Mouse (Mus musculus): ENCODE results near the gene Rftn1. TPM values are rescaled to one million over a fixed set of nuclear protein-coding genes. Genes with fewer than 3 reads are reported as not detected.

Gene Rftn1
- total and polyA plus RNA-seq, 3 experiments = 41.5 to 50.5 (median 49.4) TPM

- TF ChIP-seq POLR2A (IDR thresholded peaks at IDR 0.05; ENCODE audit: insufficient read depth, low read depth, low read length) = no peak
- no peak for TF ChIP-seq EP300 (IDR thresholded peaks at IDR 0.05; ENCODE audit: insufficient read depth, low read depth, low read length)
- no peak for TF ChIP-seq CTCF (IDR thresholded peaks at IDR 0.05)
- WGBS = 95% methylated on average over 23 of the region's 23 CpGs
Observed at GRCm38 (mm10) chr17:50072982-50073965, 117.2 kb downstream of the Rftn1 start.

GRCm38 (mm10) chr17:50071602-50071988, 118.9 kb downstream of the Rftn1 start:
- intact Hi-C loops (cut with DNase I) = no loop called here
- no peaks in the 10 kb centered on the region for H3K27me3 ChIP-seq (ENCODE audit: control insufficient read depth, insufficient read depth, low read length)
- 80% methylated on average over 6 of the region's 6 CpGs for WGBS
- H3K4me1 ChIP-seq (ENCODE audit: control insufficient read depth, insufficient read depth, low read length) = peaks cover 4% of the 10 kb centered on the region; the same call in 1 of the 2 replicates
- TF ChIP-seq POLR2A (IDR thresholded peaks at IDR 0.05; ENCODE audit: insufficient read depth, low read depth, low read length) = no peak
- no peak overlapping the region for H3K4me3 ChIP-seq
- no peak overlapping the region; the same call in 1 of the 2 replicates for H3K27ac ChIP-seq
- DNase-seq = peak in 1 of 2 experiments; percentile 48
- no peaks in the 10 kb centered on the region for H3K79me2 ChIP-seq (replicated peaks; ENCODE audit: control insufficient read depth, insufficient read depth, low read length)
- H3K36me3 ChIP-seq (ENCODE audit: control insufficient read depth, insufficient read depth, low read length) = peaks cover 4% of the 10 kb centered on the region
- no peak overlapping the region for H3K9ac ChIP-seq (ENCODE audit: low read depth, low read length)

More at GRCm38 (mm10) chr17:50072982-50073965, 117.2 kb downstream of the Rftn1 start:
- Histone ChIP-seq H3K27ac (no peak overlapping the region), H3K27me3 (ENCODE audit: control insufficient read depth, insufficient read depth, low read length) (no peaks in the 10 kb centered on the region), H3K4me3 (no peak overlapping the region), H3K36me3 (ENCODE audit: control insufficient read depth, insufficient read depth, low read length) (peaks cover 3% of the 10 kb centered on the region), H3K9ac (ENCODE audit: low read depth, low read length) (no peak overlapping the region), H3K79me2 (replicated peaks; ENCODE audit: control insufficient read depth, insufficient read depth, low read length) (no peaks in the 10 kb centered on the region), H3K4me1 (ENCODE audit: control insufficient read depth, insufficient read depth, low read length) (peaks cover 4% of the 10 kb centered on the region; the same call in 1 of the 2 replicates)
- intact Hi-C loops (cut with DNase I) = no loop called here
- no peak for DNase-seq

- peaks cover 4% of the 10 kb centered on the region for H3K36me3 ChIP-seq (ENCODE audit: control insufficient read depth, insufficient read depth, low read length)
- H3K79me2 ChIP-seq (replicated peaks; ENCODE audit: control insufficient read depth, insufficient read depth, low read length) = no peaks in the 10 kb centered on the region
- peak overlapping the region; percentile 77 for H3K27ac ChIP-seq
- no peak overlapping the region for H3K9ac ChIP-seq (ENCODE audit: low read depth, low read length)
- no peak for TF ChIP-seq POLR2A (IDR thresholded peaks at IDR 0.05; ENCODE audit: insufficient read depth, low read depth, low read length)
- TF ChIP-seq EP300 (IDR thresholded peaks at IDR 0.05; ENCODE audit: insufficient read depth, low read depth, low read length) = no peak
- no peak for TF ChIP-seq CTCF (IDR thresholded peaks at IDR 0.05)
- H3K4me3 ChIP-seq = no peak overlapping the region
- H3K27me3 ChIP-seq (ENCODE audit: control insufficient read depth, insufficient read depth, low read length) = no peaks in the 10 kb centered on the region
- peaks cover 4% of the 10 kb centered on the region; the same call in 1 of the 2 replicates for H3K4me1 ChIP-seq (ENCODE audit: control insufficient read depth, insufficient read depth, low read length)
- 84% methylated on average over 7 of the region's 7 CpGs for WGBS
- intact Hi-C loops (cut with DNase I) = no loop called here
- no peak for DNase-seq
Observed at GRCm38 (mm10) chr17:50070822-50071601, 119.5 kb downstream of the Rftn1 start.

DNA sequence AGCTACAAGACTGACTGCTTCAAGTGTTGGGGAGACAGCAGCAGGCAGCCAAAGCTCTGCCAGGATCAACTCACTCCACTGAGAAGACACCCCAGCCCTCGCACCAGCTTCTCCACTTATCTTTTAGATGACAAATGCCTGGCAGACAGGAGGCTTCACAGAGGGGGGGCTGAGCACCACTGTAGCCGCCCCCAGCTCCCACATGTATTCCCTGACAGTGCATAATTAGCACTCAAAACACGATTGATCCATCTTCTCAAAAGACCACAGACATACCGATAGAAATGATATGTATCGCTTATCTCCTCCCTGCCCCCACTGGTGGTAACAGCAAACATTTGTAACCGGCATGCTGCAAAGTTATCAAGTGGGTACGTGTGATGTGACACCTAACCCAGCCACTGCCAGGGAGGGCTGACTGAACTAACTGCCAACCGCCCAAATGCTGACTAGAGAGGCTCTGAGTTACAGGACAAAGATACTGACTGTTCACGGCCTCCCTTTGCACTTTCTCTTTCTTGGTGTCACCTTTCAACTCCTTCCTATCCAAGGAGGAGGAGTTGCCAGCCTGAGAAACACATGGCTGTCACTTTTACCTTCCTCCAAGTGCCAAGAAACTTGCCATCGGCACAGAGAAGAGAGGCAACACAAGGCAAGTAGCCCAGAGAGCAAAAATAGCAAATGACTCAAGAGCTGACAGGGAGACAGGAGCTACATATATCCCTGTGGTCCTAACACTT, 120.4 kb downstream of the Rftn1 start:
- TF ChIP-seq CTCF (IDR thresholded peaks at IDR 0.05) (no peak), POLR2A (IDR thresholded peaks at IDR 0.05; ENCODE audit: insufficient read depth, low read depth, low read length) (no peak), EP300 (IDR thresholded peaks at IDR 0.05; ENCODE audit: insufficient read depth, low read depth, low read length) (0 out of 2 replicates have a peak, but pooled peaks have one; percentile 15)
- peak in 1 of 2 experiments; percentile 70 for DNase-seq
- Histone ChIP-seq H3K4me3 (no peak overlapping the region), H3K79me2 (replicated peaks; ENCODE audit: control insufficient read depth, insufficient read depth, low read length) (no peaks in the 10 kb centered on the region), H3K36me3 (ENCODE audit: control insufficient read depth, insufficient read depth, low read length) (peaks cover 4% of the 10 kb centered on the region), H3K4me1 (ENCODE audit: control insufficient read depth, insufficient read depth, low read length) (peaks cover 4% of the 10 kb centered on the region; the same call in 1 of the 2 replicates), H3K9ac (ENCODE audit: low read depth, low read length) (no peak overlapping the region; the same call in 1 of the 2 replicates), H3K27ac (peak overlapping the region; percentile 77), H3K27me3 (ENCODE audit: control insufficient read depth, insufficient read depth, low read length) (no peaks in the 10 kb centered on the region)
- intact Hi-C loops (cut with DNase I) = no loop called here
- WGBS = 34% methylated on average over 10 of the region's 10 CpGs

- Histone ChIP-seq H3K27ac (peak overlapping the region; percentile 77), H3K4me3 (no peak overlapping the region), H3K79me2 (replicated peaks; ENCODE audit: control insufficient read depth, insufficient read depth, low read length) (no peaks in the 10 kb centered on the region), H3K36me3 (ENCODE audit: control insufficient read depth, insufficient read depth, low read length) (peaks cover 4% of the 10 kb centered on the region), H3K4me1 (ENCODE audit: control insufficient read depth, insufficient read depth, low read length) (peaks cover 4% of the 10 kb centered on the region; the same call in 1 of the 2 replicates), H3K27me3 (ENCODE audit: control insufficient read depth, insufficient read depth, low read length) (no peaks in the 10 kb centered on the region), H3K9ac (ENCODE audit: low read depth, low read length) (no peak overlapping the region)
- intact Hi-C loops (cut with DNase I) = no loop called here
- 81% methylated on average over 5 of the region's 5 CpGs for WGBS
- no peak for DNase-seq
- TF ChIP-seq EP300 (IDR thresholded peaks at IDR 0.05; ENCODE audit: insufficient read depth, low read depth, low read length) (no peak), CTCF (IDR thresholded peaks at IDR 0.05) (no peak), POLR2A (IDR thresholded peaks at IDR 0.05; ENCODE audit: insufficient read depth, low read depth, low read length) (no peak)
Observed at GRCm38 (mm10) chr17:50069205-50069604, 121.3 kb downstream of the Rftn1 start.
